Mouse (Mus musculus) erythroblast, embryonic 14.5 days (primary cell): ENCODE measurements around the gene E030030I06Rik.
"Not testable (repeated sequence)": the region's sequence is repeated elsewhere in the genome, so short reads cannot be mapped to it uniquely, and the experiment has no call there.

ENCODE experiments used
- GATA1 ChIP-seq: IDR thresholded peaks from 2 replicates; pipeline ENCODE4 v1.6.1; 2012; ENCODE audit warnings: low read length, inconsistent platforms, mixed read lengths
- TAL1 ChIP-seq: IDR thresholded peaks from 3 replicates; pipeline ENCODE4 v1.6.1; 2012; ENCODE audit warnings: low read length, inconsistent platforms, mixed read lengths

DNA sequence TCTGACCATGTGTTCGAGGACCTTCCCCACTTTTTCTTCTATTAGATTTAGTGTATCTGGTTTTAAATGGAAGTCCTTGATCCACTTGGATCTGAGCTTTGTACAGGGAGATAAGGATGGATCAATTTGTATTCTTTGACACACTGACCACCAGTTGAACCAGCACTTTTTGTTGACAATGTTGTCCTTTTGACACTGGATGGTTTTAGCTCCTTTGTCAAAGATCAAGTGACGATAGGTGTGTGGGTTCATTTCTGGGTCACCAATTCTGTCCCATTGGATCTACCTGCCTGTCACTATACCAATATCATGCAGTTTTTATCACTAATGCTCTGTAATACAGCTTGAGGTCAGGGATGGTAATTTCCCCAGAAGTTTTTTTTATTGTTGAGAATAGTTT, 27.4 kb upstream of the E030030I06Rik start:
- not testable (repeated sequence) for TF ChIP-seq TAL1, GATA1
